Mouse (Mus musculus): ENCODE results near the gene Cldn5.
A peak's percentile ranks its signal among the peaks of the same experiment; 100 is the strongest.

Gene Cldn5

GRCm38 (mm10) chr16:18785485-18785884, 8.8 kb downstream of the Cldn5 start:
- DNase-seq (ENCODE audit: low spot score): no peak

- no peak for DNase-seq (ENCODE audit: low spot score)
These were observed 10.0 kb downstream of the Cldn5 start for GRCm38 (mm10) chr16:18786652-18787051.

- no peak for DNase-seq (ENCODE audit: low spot score)
These were observed 12.2 kb downstream of the Cldn5 start for GRCm38 (mm10) chr16:18788627-18789406.

- no peak for DNase-seq (ENCODE audit: low spot score)
These were observed 18.7 kb downstream of the Cldn5 start for GRCm38 (mm10) chr16:18795223-18795899.

- DNase-seq (ENCODE audit: low spot score): no peak
These were observed 20.0 kb downstream of the Cldn5 start for GRCm38 (mm10) chr16:18796645-18797044.

- no peak for DNase-seq (ENCODE audit: low spot score)
These were observed 21.5 kb downstream of the Cldn5 start for GRCm38 (mm10) chr16:18798151-18798550.

GRCm38 (mm10) chr16:18798841-18799240, 22.2 kb downstream of the Cldn5 start:
- DNase-seq (ENCODE audit: low spot score): peak; percentile 41

- no peak for DNase-seq (ENCODE audit: low spot score)
These were observed 29.1 kb downstream of the Cldn5 start for GRCm38 (mm10) chr16:18805746-18806145.

- no peak for DNase-seq (ENCODE audit: low spot score)
These were observed 32.4 kb downstream of the Cldn5 start for GRCm38 (mm10) chr16:18809001-18809400.

- DNase-seq (ENCODE audit: low spot score): no peak
These were observed 34.4 kb downstream of the Cldn5 start for GRCm38 (mm10) chr16:18811032-18811431.

GRCm38 (mm10) chr16:18811468-18812384, 35.1 kb downstream of the Cldn5 start, which contains the start of the genes Ufd1 and Cdc45:
Gene Ufd1 (plus strand): TSS chr16:18811779.
Gene Cdc45 (minus strand): TSS chr16:18811987.
- DNase-seq (ENCODE audit: low spot score): peak; percentile 88

- DNase-seq (ENCODE audit: low spot score): no peak
These were observed 35.8 kb downstream of the Cldn5 start for GRCm38 (mm10) chr16:18812385-18812910.

- no peak for DNase-seq (ENCODE audit: low spot score)
These were observed 45.7 kb downstream of the Cldn5 start for GRCm38 (mm10) chr16:18822356-18822755.

GRCm38 (mm10) chr16:18822925-18823324, 46.3 kb downstream of the Cldn5 start:
- DNase-seq (ENCODE audit: low spot score): no peak
